Mouse (Mus musculus) adrenal gland, postnatal 36 days (tissue): Measurements from ENCODE around the gene Pgd. TPM values are rescaled to one million over a fixed set of nuclear protein-coding genes. Genes with fewer than 3 reads are reported as not detected.
"Not testable (repeated sequence)": the region's sequence is repeated elsewhere in the genome, so short reads cannot be mapped to it uniquely, and the experiment has no call there.

Source experiments
- DNase-seq, 2 experiments: peaks; one replicate each; pipeline ENCODE4 v3.0.0; 2021; ENCODE audit warnings: mixed read lengths in 1 of 2
- total RNA-seq, 2 experiments: library from RNA; stranded (reverse); gene quantifications; 2 replicates each; pipeline ENCODE4 v1.2.3; 2021

Pgd gene
- total RNA-seq, 2 experiments from 2014 or later: 304 to 318 TPM

DNA sequence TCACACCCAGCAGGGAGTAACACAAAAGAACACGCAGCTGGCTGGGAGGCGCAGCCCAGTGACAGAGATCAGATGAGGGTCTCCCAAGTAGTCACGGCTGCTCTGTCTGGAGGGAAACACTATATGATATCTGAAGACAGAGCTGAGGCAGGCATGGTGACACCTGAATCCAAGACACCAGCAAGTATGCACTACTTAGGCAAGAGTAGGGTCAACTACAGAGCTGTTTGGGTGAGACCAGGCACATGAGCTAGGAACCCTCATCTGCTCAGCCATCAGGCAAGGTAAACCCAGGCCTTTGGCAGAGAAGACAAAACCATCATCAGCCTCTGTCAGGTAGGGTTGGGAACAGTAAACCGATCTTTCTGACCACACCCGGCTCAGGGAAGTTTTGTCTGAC is 33.2 kb downstream of the Pgd start:
- no peak for DNase-seq

GRCm38 (mm10) chr4:149131789-149132565 is 34.6 kb downstream of the Pgd start:
- no peak for DNase-seq

GRCm38 (mm10) chr4:149131021-149131752 is 35.4 kb downstream of the Pgd start:
- no peak for DNase-seq

- DNase-seq: no peak
These were observed 38.1 kb downstream of the Pgd start for GRCm38 (mm10) chr4:149128467-149128866.

DNA sequence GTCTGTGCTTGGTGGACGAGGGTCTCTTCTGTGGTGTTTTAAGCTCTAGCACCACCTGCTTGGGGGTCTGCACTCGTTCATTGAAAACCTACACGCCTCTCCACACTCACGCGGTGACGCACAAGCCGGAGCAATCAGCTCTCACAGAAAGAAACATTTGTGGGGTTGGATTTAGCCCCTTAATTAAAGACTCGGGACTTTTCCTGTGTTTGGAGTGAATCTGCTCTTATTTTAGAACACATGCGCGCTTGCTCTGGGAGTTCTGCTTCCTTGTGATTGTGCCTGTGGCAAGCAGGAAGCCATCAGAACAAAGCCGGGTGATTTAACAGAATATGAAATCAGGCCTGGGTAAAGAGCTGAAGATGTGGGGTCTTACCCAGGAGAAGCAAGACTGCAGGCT is 39.9 kb downstream of the Pgd start, which contains the start of gene Cort:
Gene Cort, minus strand, starts transcription at position 101 of the 400 bp plus-strand sequence.
- no peak for DNase-seq

- no peak for DNase-seq
These were observed 40.5 kb downstream of the Pgd start for GRCm38 (mm10) chr4:149126115-149126509.

- DNase-seq: no peak
These were observed 41.0 kb downstream of the Pgd start for GRCm38 (mm10) chr4:149125341-149126114.

GRCm38 (mm10) chr4:149123432-149123831 is 43.1 kb downstream of the Pgd start:
- DNase-seq: no peak

GRCm38 (mm10) chr4:149119978-149120562 is 46.5 kb downstream of the Pgd start:
- DNase-seq: not testable (repeated sequence)

DNA sequence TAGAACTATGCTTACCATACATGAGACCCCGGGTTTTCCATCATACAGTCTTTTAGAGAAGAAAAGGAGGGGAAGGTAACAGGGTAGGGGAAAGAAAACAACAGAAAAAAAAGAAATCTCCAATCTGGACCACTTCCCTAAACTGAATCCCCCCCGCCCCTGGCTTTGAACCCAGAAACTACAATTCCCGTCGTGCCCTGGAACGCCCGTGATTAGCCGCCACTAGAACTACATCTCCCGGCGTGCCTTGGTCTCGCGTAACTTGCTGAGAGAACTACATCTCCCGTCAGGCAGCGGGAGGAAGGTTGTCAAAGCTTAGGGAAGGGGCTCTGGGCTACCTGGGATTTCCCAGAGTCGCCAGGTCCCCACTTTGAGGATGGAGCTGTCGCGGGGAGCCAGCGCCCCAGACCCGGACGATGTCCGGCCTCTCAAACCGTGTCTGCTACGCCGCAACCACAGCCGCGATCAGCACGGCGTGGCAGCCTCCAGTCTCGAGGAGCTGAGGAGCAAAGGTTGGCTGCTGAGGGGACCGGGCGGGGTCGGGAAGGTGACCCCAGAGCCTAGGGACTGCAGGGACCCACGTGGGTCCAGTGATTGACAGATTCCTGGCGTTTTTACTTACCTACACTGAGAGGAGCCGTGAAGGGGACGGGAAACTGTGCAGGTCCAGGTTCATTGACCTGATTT is 62.6 kb downstream of the Pgd start, which contains the start of gene Dffa:
Gene Dffa, plus strand, starts transcription at position 272 of the 687 bp plus-strand sequence.
- DNase-seq: peak; percentile 93

GRCm38 (mm10) chr4:149101456-149101855 is 65.1 kb downstream of the Pgd start:
- DNase-seq: no peak

GRCm38 (mm10) chr4:149100449-149100848 is 66.1 kb downstream of the Pgd start:
- DNase-seq: not testable (repeated sequence)

Other genes with a start within 250 kb of the Pgd start
- 10 to 100 TPM; 61.6 to 76.4 TPM for gene Pex14, start 66.9 kb downstream of the Pgd start, total RNA-seq
- 10 to 100 TPM; 19.0 to 22.8 TPM for gene Dffa, start 62.6 kb downstream of the Pgd start, total RNA-seq
- gene Cort, start 40.0 kb downstream of the Pgd start, total RNA-seq: 1 to 10 TPM in 1 of 2 experiments, under 1 TPM in 1; 0.66 to 1.2 TPM
- gene Cenps, start 29.1 kb downstream of the Pgd start, total RNA-seq: 10 to 100 TPM; 10.8 to 11.3 TPM
- gene Kif1b, start 140.9 kb upstream of the Pgd start, total RNA-seq: 100 to 1,000 TPM; 129 to 168 TPM